Mouse (Mus musculus): ENCODE measurements around the gene Sptlc2.

DNA sequence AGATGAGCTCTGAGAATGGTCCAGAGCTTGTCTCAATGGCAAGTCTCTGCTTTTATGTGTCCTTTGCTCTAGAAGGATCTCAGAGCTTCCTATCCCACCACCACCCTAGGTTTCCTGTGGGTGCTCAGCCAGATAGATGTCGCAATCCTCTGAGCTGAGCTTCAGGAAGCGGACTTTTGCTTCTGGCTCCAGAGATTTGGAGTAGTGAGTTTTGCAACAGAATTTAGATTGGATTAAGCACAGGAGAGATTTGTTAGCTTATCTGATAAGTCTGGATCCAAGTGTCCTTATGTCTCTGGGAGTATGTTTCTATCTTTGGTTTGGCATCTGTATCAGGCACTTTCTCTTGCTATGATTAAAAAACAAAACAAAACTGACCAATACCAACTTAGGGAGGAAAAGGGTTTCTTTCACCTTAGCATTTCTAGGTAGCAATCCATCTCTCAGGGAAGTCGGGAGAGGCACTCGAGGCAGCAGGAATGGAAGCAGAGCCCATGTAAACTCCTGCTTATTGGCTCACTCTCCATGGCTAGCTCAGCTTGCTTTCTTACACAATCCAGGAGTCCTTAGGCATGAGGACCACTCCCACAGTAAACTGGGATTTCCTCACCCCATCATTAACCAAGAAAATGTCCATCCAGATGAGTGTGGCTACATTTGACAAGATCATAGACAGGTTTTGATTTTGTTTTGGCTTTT, 5.4 kb upstream of the Sptlc2 start:
- TF ChIP-seq CTCF (IDR thresholded peaks at IDR 0.05; ENCODE audit: low read depth) (no peak), EP300 (IDR thresholded peaks at IDR 0.05; ENCODE audit: low read depth) (no peak)
